Mouse (Mus musculus) hindbrain, embryonic 11.5 days (tissue): Measurements from ENCODE around the gene Sltm. TPM values are rescaled to one million over a fixed set of nuclear protein-coding genes. Genes with fewer than 3 reads are reported as not detected.
"Not testable (repeated sequence)": the region's sequence is repeated elsewhere in the genome, so short reads cannot be mapped to it uniquely, and the experiment has no call there.

Experiments used
- ATAC-seq: fragments of 200-750 bp; cut with Nextera tagmentation; 2 replicates; pipeline ENCODE4 v1.8.0; 2017; ENCODE audit warnings: mild to moderate bottlenecking, moderate TSS enrichment, moderate library complexity; ENCODE audit not compliant: low FRiP score
- DNase-seq: peaks from one replicate; pipeline ENCODE4 v3.0.0-alpha.2; 2015; ENCODE audit warnings: low spot score
- H3K27ac ChIP-seq: fragments of 300-500 bp; sonication (generic); 2 replicates; pipeline ENCODE4 v1.5.1; 2014; ENCODE audit warnings: mild to moderate bottlenecking, low read depth, low read length
- H3K27me3 ChIP-seq: fragments of 300-500 bp; sonication (generic); 2 replicates; pipeline ENCODE4 v1.6.1; 2014; ENCODE audit warnings: mild to moderate bottlenecking, low read length, moderate library complexity, mixed read lengths; ENCODE audit not compliant: control insufficient read depth, insufficient read depth
- H3K36me3 ChIP-seq: fragments of 300-500 bp; sonication (generic); 2 replicates; pipeline ENCODE4 v1.6.1; 2014; ENCODE audit warnings: mild to moderate bottlenecking, low read length, moderate library complexity, mixed read lengths; ENCODE audit not compliant: control insufficient read depth, insufficient read depth
- H3K4me1 ChIP-seq: fragments of 300-500 bp; sonication (generic); replicated peaks from 2 replicates; pipeline ENCODE4 v1.6.1; 2014; ENCODE audit warnings: low read length, mixed read lengths; ENCODE audit not compliant: control insufficient read depth, insufficient read depth
- H3K4me2 ChIP-seq: fragments of 300-500 bp; sonication (generic); replicated peaks from 2 replicates; pipeline ENCODE4 v1.6.1; 2014; ENCODE audit warnings: mild to moderate bottlenecking, low read depth, low read length
- H3K4me3 ChIP-seq: fragments of 300-500 bp; sonication (generic); 2 replicates; pipeline ENCODE4 v1.5.1; 2014; ENCODE audit warnings: low read depth, low read length
- H3K9ac ChIP-seq: fragments of 300-500 bp; sonication (generic); 2 replicates; pipeline ENCODE4 v1.6.1; 2014; ENCODE audit warnings: low read depth, low read length
- H3K9me3 ChIP-seq: fragments of 300-500 bp; sonication (generic); 2 replicates; pipeline ENCODE4 v1.6.1; 2016; ENCODE audit warnings: low read length; ENCODE audit not compliant: control insufficient read depth
- WGBS: fragments of 180-500 bp; shearing (Covaris S2); extraction: QIAGEN DNeasy Blood & Tissue Kit; methylation state at CpG from one replicate; pipeline ENCODE4 v1.1.7; 2014; 5-methylcytosine and 5-hydroxymethylcytosine counted together
- polyA plus RNA-seq: library from polyadenylated mRNA; unstranded; fragments of >200 nt; fragmentation: Nextera tagmentation; extraction: Ambion mirVana; gene quantifications from 2 replicates; pipeline ENCODE4 v1.2.1, GENCODE M21; 2014

Sltm gene
- polyA plus RNA-seq, 1 experiment from 2014 or later, result 83.4 TPM

GRCm38 (mm10) chr9:70543048-70543880 lies 710 bp downstream of the Sltm start:
- 0 out of 2 replicates have a peak, but pooled peaks cover 2% of the 10 kb centered on the region for H3K36me3 ChIP-seq
- peak; percentile 80 for ATAC-seq
- peak; percentile 79 for DNase-seq
- H3K9ac ChIP-seq, result peak overlapping the region; percentile 97
- H3K27ac ChIP-seq, result peak overlapping the region; percentile 98
- no peaks in the 10 kb centered on the region for H3K9me3 ChIP-seq
- 2% methylated on average over 64 of the region's 64 CpGs for WGBS
- peak overlapping the region; percentile 49 for H3K4me2 ChIP-seq
- no peaks in the 10 kb centered on the region for H3K27me3 ChIP-seq
- peak overlapping the region; percentile 90 for H3K4me3 ChIP-seq
- H3K4me1 ChIP-seq, result no peaks in the 10 kb centered on the region

- WGBS, result 73% methylated on average over 5 of the region's 5 CpGs
- ATAC-seq, result no peak
- 0 out of 2 replicates have a peak overlapping the region, but pooled peaks have one; percentile 5 for H3K9ac ChIP-seq
- peak overlapping the region; percentile 49 for H3K4me2 ChIP-seq
- H3K36me3 ChIP-seq, result 0 out of 2 replicates have a peak, but pooled peaks cover 2% of the 10 kb centered on the region
- no peaks in the 10 kb centered on the region for H3K27me3 ChIP-seq
- H3K9me3 ChIP-seq, result no peaks in the 10 kb centered on the region
- H3K4me1 ChIP-seq, result no peaks in the 10 kb centered on the region
- no peak overlapping the region for H3K27ac ChIP-seq
- no peak for DNase-seq
- peak overlapping the region; percentile 90; the same call in 1 of the 2 replicates for H3K4me3 ChIP-seq
Observed at GRCm38 (mm10) chr9:70543985-70544384, 1.4 kb downstream of the Sltm start.

- DNase-seq, result no peak
- H3K4me3 ChIP-seq, result no peak overlapping the region
- ATAC-seq, result no peak
- H3K9ac ChIP-seq, result no peak overlapping the region
- 84% methylated on average over 1 of the region's 1 CpGs for WGBS
- H3K27me3 ChIP-seq, result no peaks in the 10 kb centered on the region
- H3K36me3 ChIP-seq, result 0 out of 2 replicates have a peak, but pooled peaks cover 2% of the 10 kb centered on the region
- no peaks in the 10 kb centered on the region for H3K4me1 ChIP-seq
- no peak overlapping the region for H3K27ac ChIP-seq
- no peak overlapping the region for H3K4me2 ChIP-seq
- no peaks in the 10 kb centered on the region for H3K9me3 ChIP-seq
Observed at GRCm38 (mm10) chr9:70544831-70545230, 2.3 kb downstream of the Sltm start.

DNA sequence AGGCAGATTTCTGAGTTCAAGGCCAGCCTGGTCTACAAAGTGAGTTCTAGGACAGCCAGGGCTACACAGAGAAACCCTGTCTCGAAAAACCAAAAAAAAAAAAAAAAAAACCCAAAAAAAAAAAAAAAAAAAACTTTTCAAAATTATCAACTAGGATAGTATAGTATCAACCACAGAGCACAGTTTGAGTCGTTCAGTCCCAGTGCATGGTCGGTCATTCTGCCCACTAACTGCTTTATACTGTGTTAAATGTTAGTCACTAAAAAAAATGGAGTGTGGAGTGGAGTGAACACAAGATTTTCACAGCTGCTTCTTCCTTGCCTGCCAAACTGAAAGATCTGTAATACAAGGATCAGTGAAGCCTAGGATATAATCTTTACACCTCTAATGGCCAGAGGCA lies 4.0 kb downstream of the Sltm start:
- WGBS, result 96% methylated on average over 2 of the region's 3 CpGs
- not testable (repeated sequence) for DNase-seq, H3K9me3 ChIP-seq, H3K4me1 ChIP-seq, H3K4me2 ChIP-seq, H3K4me3 ChIP-seq, H3K36me3 ChIP-seq, H3K27me3 ChIP-seq, H3K9ac ChIP-seq, ATAC-seq, H3K27ac ChIP-seq

GRCm38 (mm10) chr9:70548304-70548703 lies 5.8 kb downstream of the Sltm start:
- ATAC-seq (no peak), DNase-seq (no peak)
- H3K4me2 ChIP-seq, result no peak overlapping the region
- H3K27ac ChIP-seq, result no peak overlapping the region
- no peaks in the 10 kb centered on the region for H3K27me3 ChIP-seq
- H3K36me3 ChIP-seq, result peaks cover 11% of the 10 kb centered on the region; the same call in 1 of the 2 replicates
- no peaks in the 10 kb centered on the region for H3K9me3 ChIP-seq
- H3K9ac ChIP-seq, result no peak overlapping the region
- H3K4me1 ChIP-seq, result no peaks in the 10 kb centered on the region
- no peak overlapping the region for H3K4me3 ChIP-seq
- WGBS, result 87% methylated on average over 4 of the region's 4 CpGs

DNA sequence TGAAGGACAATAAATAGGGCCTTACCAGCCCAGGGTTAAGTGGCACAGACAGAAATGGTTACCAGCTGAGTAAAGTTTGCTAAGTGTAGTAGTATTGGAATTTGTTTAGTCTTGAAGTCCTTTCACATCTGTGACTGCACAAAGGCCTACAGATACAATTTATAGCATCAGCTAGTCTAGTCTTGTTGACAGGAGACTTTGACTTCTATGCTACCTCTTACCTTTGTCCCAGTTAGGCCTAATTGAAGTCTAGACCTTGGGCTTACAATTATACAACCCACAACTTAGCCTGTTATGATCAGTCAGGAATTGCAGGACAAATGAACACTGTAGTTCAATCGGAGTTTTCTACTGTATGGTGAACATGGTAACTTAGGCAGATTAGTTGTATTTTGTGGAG lies 9.0 kb downstream of the Sltm start:
- no peak overlapping the region for H3K4me2 ChIP-seq
- no peak overlapping the region for H3K27ac ChIP-seq
- DNase-seq (no peak), ATAC-seq (no peak)
- H3K4me3 ChIP-seq, result no peak overlapping the region
- no peak overlapping the region for H3K9ac ChIP-seq
- H3K9me3 ChIP-seq, result no peaks in the 10 kb centered on the region
- H3K36me3 ChIP-seq, result peaks cover 9% of the 10 kb centered on the region; the same call in 1 of the 2 replicates
- H3K4me1 ChIP-seq, result no peaks in the 10 kb centered on the region
- H3K27me3 ChIP-seq, result no peaks in the 10 kb centered on the region
- WGBS, result 100% methylated on average over 1 of the region's 1 CpGs

DNA sequence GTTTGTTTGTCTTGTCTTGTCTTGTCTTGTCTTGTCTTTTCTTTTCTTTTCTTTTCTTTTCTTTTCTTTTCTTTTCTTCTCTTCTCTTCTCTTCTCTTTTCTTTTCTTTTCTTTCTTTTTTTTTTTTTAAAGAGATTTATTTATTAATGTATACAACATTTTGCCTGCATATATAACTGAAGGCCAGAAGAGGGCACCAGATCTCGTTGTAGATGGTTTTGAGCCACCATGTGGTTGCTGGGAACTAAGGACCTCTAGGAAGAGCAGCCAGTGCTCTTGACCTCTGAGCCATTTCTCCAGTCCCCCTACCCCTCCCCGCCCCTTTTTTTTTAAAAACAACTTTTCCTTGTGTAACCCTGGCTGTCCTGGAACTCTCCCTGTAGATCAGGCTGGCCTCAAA lies 9.7 kb downstream of the Sltm start:
- not testable (repeated sequence) for H3K27ac ChIP-seq, DNase-seq, H3K9ac ChIP-seq, H3K9me3 ChIP-seq, ATAC-seq, H3K27me3 ChIP-seq, H3K4me3 ChIP-seq, H3K4me2 ChIP-seq, H3K36me3 ChIP-seq, H3K4me1 ChIP-seq
- 100% methylated on average over 2 of the region's 2 CpGs for WGBS

- Histone ChIP-seq H3K4me1 (no peaks in the 10 kb centered on the region), H3K36me3 (peaks cover 9% of the 10 kb centered on the region; the same call in 1 of the 2 replicates), H3K27ac (no peak overlapping the region), H3K4me3 (no peak overlapping the region), H3K9ac (no peak overlapping the region), H3K9me3 (no peaks in the 10 kb centered on the region), H3K27me3 (no peaks in the 10 kb centered on the region), H3K4me2 (no peak overlapping the region)
- ATAC-seq (no peak), DNase-seq (no peak)
Observed at GRCm38 (mm10) chr9:70555431-70555830, 12.9 kb downstream of the Sltm start.

DNA sequence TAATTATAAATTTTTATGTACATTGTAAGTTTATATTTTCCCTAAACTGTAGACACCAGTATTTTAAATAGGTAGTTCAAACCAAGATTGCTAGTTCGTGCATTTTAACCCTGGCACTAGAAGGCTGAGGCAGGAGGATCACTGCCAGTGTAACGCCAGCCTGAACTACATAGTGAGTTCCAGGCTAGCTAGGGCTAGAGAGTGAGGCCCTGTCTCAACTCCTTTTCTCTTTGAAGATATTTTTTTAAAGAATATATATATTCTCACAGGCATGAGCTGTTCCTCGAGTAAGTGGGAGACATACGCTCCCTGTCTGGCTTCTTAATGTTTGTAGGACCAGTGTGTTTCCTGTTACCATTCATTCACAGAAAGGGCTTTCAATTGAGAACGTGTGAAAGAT lies 14.2 kb downstream of the Sltm start:
- Histone ChIP-seq H3K4me3 (no peak overlapping the region), H3K4me1 (no peaks in the 10 kb centered on the region), H3K36me3 (peaks cover 5% of the 10 kb centered on the region; the same call in 1 of the 2 replicates)

More for the DNA sequence above, 14.2 kb downstream of the Sltm start:
- no peak overlapping the region for H3K9ac ChIP-seq
- H3K4me2 ChIP-seq, result no peak overlapping the region
- no peak overlapping the region for H3K27ac ChIP-seq
- WGBS, result 91% methylated on average over 5 of the region's 5 CpGs
- ATAC-seq (no peak), DNase-seq (no peak)
- H3K9me3 ChIP-seq, result no peaks in the 10 kb centered on the region
- no peaks in the 10 kb centered on the region for H3K27me3 ChIP-seq
